Mouse (Mus musculus) limb, embryonic 11.5 days (tissue): ENCODE results near the gene Dntt. TPM values are rescaled to one million over a fixed set of nuclear protein-coding genes. Genes with fewer than 3 reads are reported as not detected.
A peak's percentile ranks its signal among the peaks of the same experiment; 100 is the strongest.

Source experiments
- ATAC-seq: fragments of 200-750 bp; cut with Nextera tagmentation; 2 replicates; pipeline ENCODE4 v1.8.0; 2017; ENCODE audit warnings: low read depth; ENCODE audit not compliant: insufficient number of reproducible peaks, low FRiP score, low TSS enrichment
- DNase-seq: peaks from one replicate; pipeline ENCODE4 v3.0.0-alpha.2; 2015; ENCODE audit warnings: low spot score
- H3K27ac ChIP-seq: fragments of 300-500 bp; sonication (generic); replicated peaks from 2 replicates; pipeline ENCODE4 v1.5.1; 2014; ENCODE audit warnings: low read depth, mild to moderate bottlenecking, low read length
- H3K27me3 ChIP-seq: fragments of 300-500 bp; sonication (generic); 2 replicates; pipeline ENCODE4 v1.6.1; 2014; ENCODE audit warnings: mild to moderate bottlenecking, low read length, mixed read lengths; ENCODE audit not compliant: control insufficient read depth, insufficient read depth
- H3K36me3 ChIP-seq: fragments of 300-500 bp; sonication (generic); 2 replicates; pipeline ENCODE4 v1.6.1; 2014; ENCODE audit warnings: mild to moderate bottlenecking, low read length, moderate library complexity, mixed read lengths; ENCODE audit not compliant: control insufficient read depth, insufficient read depth
- H3K4me1 ChIP-seq: fragments of 300-500 bp; sonication (generic); 2 replicates; pipeline ENCODE4 v1.6.1; 2014; ENCODE audit warnings: low read length, mixed read lengths; ENCODE audit not compliant: control insufficient read depth, insufficient read depth
- H3K4me2 ChIP-seq: fragments of 300-500 bp; sonication (generic); 2 replicates; pipeline ENCODE4 v1.6.1; 2014; ENCODE audit warnings: low read depth, mild to moderate bottlenecking, moderate library complexity; ENCODE audit not compliant: severe bottlenecking
- H3K4me3 ChIP-seq: fragments of 300-500 bp; sonication (generic); 2 replicates; pipeline ENCODE4 v1.5.1; 2014; ENCODE audit warnings: low read depth, low read length
- H3K9ac ChIP-seq: fragments of 300-500 bp; sonication (generic); 2 replicates; pipeline ENCODE4 v1.6.1; 2014; ENCODE audit warnings: mild to moderate bottlenecking, low read length
- H3K9me3 ChIP-seq: fragments of 300-500 bp; sonication (generic); 2 replicates; pipeline ENCODE4 v1.6.1; 2016; ENCODE audit warnings: low read length; ENCODE audit not compliant: control insufficient read depth
- WGBS: fragments of 180-500 bp; shearing (Covaris S2); extraction: QIAGEN DNeasy Blood & Tissue Kit; methylation state at CpG from one replicate; pipeline ENCODE4 v1.1.7; 2014; 5-methylcytosine and 5-hydroxymethylcytosine counted together
- polyA plus RNA-seq: library from polyadenylated mRNA; unstranded; fragments of >200 nt; fragmentation: Nextera tagmentation; extraction: Ambion mirVana; gene quantifications from 2 replicates; pipeline ENCODE4 v1.2.1, GENCODE M21; 2014

Gene Dntt
- polyA plus RNA-seq, 1 experiment from 2014 or later: not detected

GRCm38 (mm10) chr19:41015951-41016716 lies 12.9 kb upstream of the Dntt start:
- ATAC-seq (no peak), DNase-seq (peak; percentile 54)
- H3K9me3 ChIP-seq: no peaks in the 10 kb centered on the region
- H3K4me2 ChIP-seq: peak overlapping the region; percentile 24
- no peak overlapping the region for H3K9ac ChIP-seq
- H3K36me3 ChIP-seq: no peaks in the 10 kb centered on the region
- H3K27ac ChIP-seq: no peak overlapping the region
- WGBS: 21% methylated on average over 14 of the region's 14 CpGs
- H3K27me3 ChIP-seq: no peaks in the 10 kb centered on the region
- 0 out of 2 replicates have a peak, but pooled peaks cover 3% of the 10 kb centered on the region for H3K4me1 ChIP-seq
- H3K4me3 ChIP-seq: no peak overlapping the region

GRCm38 (mm10) chr19:41019164-41019675 lies 9.9 kb upstream of the Dntt start:
- Histone ChIP-seq H3K4me3 (no peak overlapping the region), H3K27ac (no peak overlapping the region), H3K27me3 (no peaks in the 10 kb centered on the region), H3K9ac (no peak overlapping the region), H3K9me3 (no peaks in the 10 kb centered on the region), H3K36me3 (no peaks in the 10 kb centered on the region), H3K4me2 (no peak overlapping the region), H3K4me1 (no peaks in the 10 kb centered on the region)
- ATAC-seq (no peak), DNase-seq (no peak)
- WGBS: 80% methylated on average over 5 of the region's 5 CpGs

GRCm38 (mm10) chr19:41020537-41020936 lies 8.5 kb upstream of the Dntt start:
- no peak overlapping the region for H3K9ac ChIP-seq
- DNase-seq (no peak), ATAC-seq (no peak)
- no peaks in the 10 kb centered on the region for H3K4me1 ChIP-seq
- H3K27ac ChIP-seq: no peak overlapping the region
- no peak overlapping the region for H3K4me3 ChIP-seq
- H3K36me3 ChIP-seq: no peaks in the 10 kb centered on the region
- H3K4me2 ChIP-seq: no peak overlapping the region
- no peaks in the 10 kb centered on the region for H3K27me3 ChIP-seq
- WGBS: 52% methylated on average over 3 of the region's 3 CpGs
- no peaks in the 10 kb centered on the region for H3K9me3 ChIP-seq

GRCm38 (mm10) chr19:41022244-41022643 lies 6.8 kb upstream of the Dntt start:
- Histone ChIP-seq H3K36me3 (no peaks in the 10 kb centered on the region), H3K4me1 (no peaks in the 10 kb centered on the region), H3K9me3 (no peaks in the 10 kb centered on the region), H3K4me3 (no peak overlapping the region), H3K27ac (no peak overlapping the region), H3K4me2 (no peak overlapping the region), H3K27me3 (no peaks in the 10 kb centered on the region), H3K9ac (no peak overlapping the region)
- DNase-seq (no peak), ATAC-seq (no peak)
- WGBS: 95% methylated on average over 4 of the region's 4 CpGs

GRCm38 (mm10) chr19:41026551-41026950 lies 2.5 kb upstream of the Dntt start:
- WGBS: 91% methylated on average over 8 of the region's 8 CpGs
- no peak overlapping the region for H3K27ac ChIP-seq
- no peaks in the 10 kb centered on the region for H3K36me3 ChIP-seq
- ATAC-seq (no peak), DNase-seq (no peak)
- no peaks in the 10 kb centered on the region for H3K27me3 ChIP-seq
- H3K9ac ChIP-seq: no peak overlapping the region
- no peaks in the 10 kb centered on the region for H3K9me3 ChIP-seq
- no peak overlapping the region for H3K4me2 ChIP-seq
- no peaks in the 10 kb centered on the region for H3K4me1 ChIP-seq
- no peak overlapping the region for H3K4me3 ChIP-seq

GRCm38 (mm10) chr19:41027024-41027423 lies 2.1 kb upstream of the Dntt start:
- H3K9me3 ChIP-seq: no peaks in the 10 kb centered on the region
- H3K9ac ChIP-seq: no peak overlapping the region
- H3K4me1 ChIP-seq: no peaks in the 10 kb centered on the region
- no peak overlapping the region for H3K4me3 ChIP-seq
- no peak overlapping the region for H3K4me2 ChIP-seq
- H3K36me3 ChIP-seq: no peaks in the 10 kb centered on the region
- DNase-seq (no peak), ATAC-seq (no peak)
- 91% methylated on average over 5 of the region's 5 CpGs for WGBS
- H3K27me3 ChIP-seq: no peaks in the 10 kb centered on the region
- H3K27ac ChIP-seq: no peak overlapping the region

GRCm38 (mm10) chr19:41027601-41028000 lies 1.5 kb upstream of the Dntt start:
- H3K4me1 ChIP-seq: no peaks in the 10 kb centered on the region
- no peak overlapping the region for H3K27ac ChIP-seq
- H3K36me3 ChIP-seq: no peaks in the 10 kb centered on the region
- no peak overlapping the region for H3K4me3 ChIP-seq
- no peaks in the 10 kb centered on the region for H3K27me3 ChIP-seq
- H3K9me3 ChIP-seq: no peaks in the 10 kb centered on the region
- ATAC-seq (no peak), DNase-seq (no peak)
- 92% methylated on average over 9 of the region's 9 CpGs for WGBS
- H3K4me2 ChIP-seq: no peak overlapping the region
- no peak overlapping the region for H3K9ac ChIP-seq

GRCm38 (mm10) chr19:41030161-41030560 lies 1.1 kb downstream of the Dntt start:
- WGBS: 78% methylated on average over 6 of the region's 6 CpGs
- H3K27ac ChIP-seq: no peak overlapping the region
- no peaks in the 10 kb centered on the region for H3K27me3 ChIP-seq
- DNase-seq (no peak), ATAC-seq (no peak)
- H3K36me3 ChIP-seq: no peaks in the 10 kb centered on the region
- H3K4me3 ChIP-seq: no peak overlapping the region
- no peak overlapping the region for H3K9ac ChIP-seq
- no peaks in the 10 kb centered on the region for H3K9me3 ChIP-seq
- no peaks in the 10 kb centered on the region for H3K4me1 ChIP-seq
- no peak overlapping the region for H3K4me2 ChIP-seq
